Mouse (Mus musculus): ENCODE measurements around the gene Ybx2.
"Not testable (repeated sequence)": the region's sequence is repeated elsewhere in the genome, so short reads cannot be mapped to it uniquely, and the experiment has no call there.

Ybx2 gene

GRCm38 (mm10) chr11:69934681-69935080 lies 915 bp upstream of the Ybx2 start:
- DNase-seq (ENCODE audit: low spot score in 2 of 2), result no peak

- DNase-seq (ENCODE audit: low spot score in 2 of 2), result no peak
Measured at GRCm38 (mm10) chr11:69936156-69936555, 560 bp downstream of the Ybx2 start.

GRCm38 (mm10) chr11:69936714-69937347 lies 1.2 kb downstream of the Ybx2 start:
- no peak for DNase-seq (ENCODE audit: low spot score in 2 of 2)

- no peak for DNase-seq (ENCODE audit: low spot score in 2 of 2)
Measured at GRCm38 (mm10) chr11:69937385-69937784, 1.8 kb downstream of the Ybx2 start.

GRCm38 (mm10) chr11:69937834-69938233 lies 2.2 kb downstream of the Ybx2 start:
- no peak for DNase-seq (ENCODE audit: low spot score in 2 of 2)

GRCm38 (mm10) chr11:69938401-69938979 lies 2.9 kb downstream of the Ybx2 start:
- DNase-seq (ENCODE audit: low spot score in 2 of 2), result no peak

GRCm38 (mm10) chr11:69939181-69939580 lies 3.6 kb downstream of the Ybx2 start:
- DNase-seq (ENCODE audit: low spot score in 2 of 2), result no peak

- DNase-seq (ENCODE audit: low spot score in 2 of 2), result no peak
Measured at GRCm38 (mm10) chr11:69939731-69940130, 4.1 kb downstream of the Ybx2 start.

GRCm38 (mm10) chr11:69940962-69941361 lies 5.4 kb downstream of the Ybx2 start:
- no peak for DNase-seq (ENCODE audit: low spot score in 2 of 2)

GRCm38 (mm10) chr11:69945216-69945615 lies 9.6 kb downstream of the Ybx2 start:
- DNase-seq (ENCODE audit: low spot score in 2 of 2), result no peak

- no peak for DNase-seq (ENCODE audit: low spot score in 2 of 2)
Measured at GRCm38 (mm10) chr11:69945997-69946891, 10.6 kb downstream of the Ybx2 start.

- no peak for DNase-seq (ENCODE audit: low spot score in 2 of 2)
Measured at GRCm38 (mm10) chr11:69947337-69948065, 11.9 kb downstream of the Ybx2 start.

GRCm38 (mm10) chr11:69948066-69948762 lies 12.6 kb downstream of the Ybx2 start, which contains the start of gene Slc2a4:
Slc2a4 (minus strand) TSS chr11:69948188.
- peak; percentile 76 to 84 for DNase-seq (ENCODE audit: low spot score in 2 of 2)

GRCm38 (mm10) chr11:69948763-69949150 lies 13.2 kb downstream of the Ybx2 start:
- DNase-seq (ENCODE audit: low spot score in 2 of 2), result peak; percentile 81 to 87

- DNase-seq (ENCODE audit: low spot score in 2 of 2), result no peak
Measured at GRCm38 (mm10) chr11:69950807-69951459, 15.3 kb downstream of the Ybx2 start.

- no peak for DNase-seq (ENCODE audit: low spot score in 2 of 2)
Measured at GRCm38 (mm10) chr11:69952274-69952673, 16.7 kb downstream of the Ybx2 start.

- DNase-seq (ENCODE audit: low spot score in 2 of 2), result no peak
Measured at GRCm38 (mm10) chr11:69953267-69953915, 17.8 kb downstream of the Ybx2 start.

- not testable (repeated sequence) for DNase-seq (ENCODE audit: low spot score in 2 of 2)
Measured at GRCm38 (mm10) chr11:69955618-69956017, 20.0 kb downstream of the Ybx2 start.

- DNase-seq (ENCODE audit: low spot score in 2 of 2), result no peak
Measured at GRCm38 (mm10) chr11:69956218-69956617, 20.6 kb downstream of the Ybx2 start.

- no peak for DNase-seq (ENCODE audit: low spot score in 2 of 2)
Measured at GRCm38 (mm10) chr11:69960616-69961015, 25.0 kb downstream of the Ybx2 start.
